Mouse (Mus musculus) brain, embryonic 18.5 days (tissue): Measurements from ENCODE around the gene Mansc1.

Experiments
- DNase-seq: peaks from one replicate; pipeline ENCODE4 v3.0.0-alpha.2; 2012; ENCODE audit warnings: low read depth, low spot score

Gene Mansc1

GRCm38 (mm10) chr6:134639900-134640299 lies 7.6 kb upstream of the Mansc1 start:
- no peak for DNase-seq

DNA sequence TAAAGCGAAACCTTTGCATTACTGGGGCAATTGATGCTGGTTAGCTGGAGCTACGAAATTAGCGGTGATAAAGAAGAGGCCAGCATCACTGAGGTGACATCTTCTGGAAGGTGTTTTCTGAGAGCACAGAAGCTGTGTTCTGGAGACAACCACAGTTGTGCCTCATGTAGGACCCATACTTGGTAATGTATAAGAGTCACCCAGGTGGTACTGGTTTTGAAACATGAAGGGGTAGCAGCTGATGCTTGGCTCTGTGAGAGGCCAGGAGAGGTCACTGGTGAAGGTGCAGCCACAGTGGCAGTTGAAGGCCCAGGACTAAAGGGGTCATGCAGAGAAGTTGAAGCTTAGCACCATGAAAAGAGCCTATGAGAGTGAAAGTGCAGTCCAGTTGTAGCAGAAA lies 6.9 kb upstream of the Mansc1 start, which contains the start of gene Borcs5:
TSS of gene Borcs5 (plus strand) at position 301 of the 400 bp plus-strand sequence.
- DNase-seq, result no peak

DNA sequence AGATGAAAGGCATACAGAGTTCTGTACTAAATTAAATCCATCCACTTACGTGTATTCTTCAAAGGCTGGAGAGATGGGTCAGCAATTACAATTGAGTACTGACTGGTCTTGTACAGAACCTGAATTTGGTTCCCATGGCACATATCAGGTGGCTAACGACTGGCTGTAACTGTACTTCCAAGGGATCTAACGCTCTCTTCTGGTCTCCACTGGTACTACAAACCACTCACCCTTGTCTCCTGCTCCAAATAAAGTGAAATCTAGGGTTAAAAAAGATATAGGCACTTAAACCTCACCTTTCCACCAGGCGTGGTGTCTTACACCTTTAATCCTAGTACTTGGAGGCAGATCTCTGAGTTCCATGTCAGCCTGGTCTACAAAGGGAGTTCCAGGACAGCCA lies 4.2 kb upstream of the Mansc1 start:
- no peak for DNase-seq

GRCm38 (mm10) chr6:134633553-134633952 lies 1.3 kb upstream of the Mansc1 start:
- no peak for DNase-seq

GRCm38 (mm10) chr6:134632756-134633155 lies 468 bp upstream of the Mansc1 start:
- DNase-seq, result no peak

- DNase-seq, result no peak
Observed at GRCm38 (mm10) chr6:134630447-134630846, 1.8 kb downstream of the Mansc1 start.

DNA sequence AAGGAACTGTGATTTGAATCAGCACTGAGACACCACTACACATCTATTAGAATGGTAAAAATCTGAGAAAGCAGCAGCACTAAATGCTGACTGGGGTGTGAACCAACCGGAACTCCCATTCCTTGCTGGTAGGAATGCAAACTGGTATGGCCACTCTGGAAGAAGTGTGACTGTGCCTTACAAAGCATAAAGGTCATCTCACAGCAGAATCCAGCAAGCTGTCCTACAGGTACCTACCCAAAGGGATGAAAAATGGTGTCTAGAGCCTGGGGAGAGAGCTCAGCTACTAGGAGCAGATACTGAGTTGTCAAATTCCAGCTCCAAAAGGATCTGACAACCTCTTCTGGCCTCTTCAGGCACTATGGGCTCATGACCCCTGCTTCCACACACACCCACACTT lies 5.7 kb downstream of the Mansc1 start:
- DNase-seq, result no peak

DNA sequence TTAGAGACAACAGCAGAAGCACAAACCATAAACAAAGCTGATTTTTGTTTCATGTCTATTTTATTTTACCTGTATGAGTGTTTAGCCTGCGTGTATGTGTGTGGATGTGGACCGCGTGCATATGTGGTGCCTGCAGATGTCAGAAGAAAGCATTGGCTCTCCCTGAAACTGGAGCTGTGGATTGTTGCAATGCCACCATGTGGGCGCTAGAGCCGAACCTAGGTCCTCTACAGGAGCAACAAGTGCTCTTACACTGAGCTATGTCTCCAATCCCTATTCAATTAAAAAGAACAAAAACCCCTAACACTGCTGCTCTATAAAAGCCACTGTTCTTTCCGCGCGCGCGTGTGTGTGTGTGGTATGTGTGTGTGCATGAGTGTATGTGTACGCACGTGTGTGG lies 6.9 kb downstream of the Mansc1 start:
- DNase-seq, result no peak

DNA sequence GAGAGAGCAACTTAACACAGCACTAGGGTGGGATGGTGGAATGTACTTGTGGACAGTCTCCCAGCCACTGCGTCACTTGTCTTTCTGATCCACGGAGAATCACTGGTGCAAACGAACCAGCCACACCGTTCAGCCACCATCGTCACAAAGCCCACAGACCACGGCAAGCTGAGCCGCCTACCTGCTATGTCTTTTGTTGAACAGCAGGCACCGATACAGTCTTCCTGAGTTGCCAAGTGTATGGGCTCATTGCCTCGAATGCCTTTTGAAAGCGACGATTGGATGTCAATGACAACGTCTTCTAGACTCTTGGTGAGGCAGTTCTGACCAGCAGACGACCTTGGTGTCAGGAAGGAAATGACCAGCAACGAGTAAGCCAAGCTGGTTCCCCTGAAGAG lies 10.7 kb downstream of the Mansc1 start:
- no peak for DNase-seq

DNA sequence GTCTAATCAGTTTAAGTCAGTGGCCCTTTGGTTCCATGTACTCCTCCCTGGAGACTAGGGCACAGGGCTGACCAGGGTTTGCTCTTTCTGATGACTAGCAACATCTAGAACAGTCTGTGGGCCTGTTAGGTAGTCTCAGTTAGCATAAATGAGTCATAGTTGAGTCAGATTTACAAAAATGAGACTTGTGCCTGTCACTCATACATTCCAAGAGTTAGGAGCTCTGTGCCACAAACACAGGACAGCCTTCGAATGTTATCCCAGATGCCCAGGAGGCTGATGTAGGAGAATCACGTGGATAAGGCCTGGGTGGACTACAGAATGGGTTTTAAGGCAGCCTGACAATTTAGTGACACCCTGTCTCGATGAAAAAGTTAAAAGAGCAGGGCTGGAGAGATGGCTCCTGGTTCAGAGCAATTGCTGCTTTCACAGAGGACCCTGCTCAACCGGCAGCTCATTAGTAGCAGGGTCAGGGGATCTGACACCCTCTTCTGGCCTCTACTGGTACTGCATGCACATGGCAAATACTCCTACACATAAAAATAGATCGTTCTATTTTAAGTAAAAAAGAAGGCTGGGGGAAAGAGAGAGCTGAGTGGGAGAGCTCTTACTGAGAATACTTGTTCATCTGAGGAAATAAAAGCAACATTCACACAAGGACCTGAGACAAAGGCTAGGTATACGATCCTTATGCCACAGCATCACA lies 11.3 kb downstream of the Mansc1 start:
- DNase-seq, result no peak

GRCm38 (mm10) chr6:134620129-134620528 lies 12.2 kb downstream of the Mansc1 start:
- no peak for DNase-seq

- DNase-seq, result no peak
Observed at GRCm38 (mm10) chr6:134617589-134617988, 14.7 kb downstream of the Mansc1 start.

- DNase-seq, result peak; percentile 37
Observed at GRCm38 (mm10) chr6:134614723-134615648, 17.3 kb downstream of the Mansc1 start.

DNA sequence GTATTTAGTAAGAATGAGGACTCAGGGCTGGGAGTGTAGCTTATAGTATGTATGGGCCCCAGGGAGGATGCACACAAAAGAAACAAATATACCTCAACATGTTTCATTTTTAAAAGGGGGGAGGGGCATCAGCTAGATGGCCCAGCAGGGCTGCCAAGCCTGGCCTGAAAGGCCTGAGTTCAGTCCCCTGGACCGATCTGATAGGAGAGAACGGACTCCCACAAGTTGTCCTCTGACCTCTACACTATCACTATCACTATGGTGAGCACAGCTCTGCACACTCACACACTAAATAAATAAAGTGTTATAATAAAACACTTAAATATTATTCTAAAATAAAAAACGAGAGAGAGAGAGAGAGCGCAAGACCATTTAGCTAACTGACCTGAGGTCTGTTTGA lies 18.0 kb downstream of the Mansc1 start:
- DNase-seq, result no peak

GRCm38 (mm10) chr6:134611896-134612295 lies 20.4 kb downstream of the Mansc1 start:
- no peak for DNase-seq

GRCm38 (mm10) chr6:134610380-134610779 lies 21.9 kb downstream of the Mansc1 start:
- no peak for DNase-seq

- DNase-seq, result no peak
Observed at GRCm38 (mm10) chr6:134606949-134607746, 25.1 kb downstream of the Mansc1 start.

GRCm38 (mm10) chr6:134606540-134606939 lies 25.7 kb downstream of the Mansc1 start:
- DNase-seq, result no peak

DNA sequence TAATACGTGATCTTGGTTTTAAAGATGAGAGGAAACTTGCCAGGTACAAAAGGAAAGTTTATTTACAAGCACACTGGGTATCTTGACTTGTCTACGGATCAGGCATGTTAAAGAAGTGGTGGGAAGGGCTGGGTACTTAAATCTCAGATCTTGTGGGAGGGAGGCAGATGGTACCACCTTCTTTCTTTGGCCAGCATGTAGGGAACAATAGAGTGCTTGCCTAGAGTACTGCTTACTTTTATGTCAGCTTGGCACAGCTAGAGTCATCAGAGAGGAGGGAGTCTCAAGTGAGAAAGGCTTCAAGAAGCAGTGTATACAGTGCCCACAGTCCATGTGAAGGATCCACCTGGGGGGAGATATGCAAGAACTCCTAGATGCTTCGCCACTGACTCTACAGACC lies 27.1 kb downstream of the Mansc1 start:
- no peak for DNase-seq

- no peak for DNase-seq
Observed at GRCm38 (mm10) chr6:134602371-134603003, 29.8 kb downstream of the Mansc1 start.

- no peak for DNase-seq
Observed at GRCm38 (mm10) chr6:134601766-134602165, 30.5 kb downstream of the Mansc1 start.
